Mouse (Mus musculus) cerebellum, adult 11 months (tissue): ENCODE measurements around the gene Sfxn2.

ENCODE experiments used
- DNase-seq: peaks from one replicate; pipeline ENCODE4 v3.0.0; 2022

Gene Sfxn2

DNA sequence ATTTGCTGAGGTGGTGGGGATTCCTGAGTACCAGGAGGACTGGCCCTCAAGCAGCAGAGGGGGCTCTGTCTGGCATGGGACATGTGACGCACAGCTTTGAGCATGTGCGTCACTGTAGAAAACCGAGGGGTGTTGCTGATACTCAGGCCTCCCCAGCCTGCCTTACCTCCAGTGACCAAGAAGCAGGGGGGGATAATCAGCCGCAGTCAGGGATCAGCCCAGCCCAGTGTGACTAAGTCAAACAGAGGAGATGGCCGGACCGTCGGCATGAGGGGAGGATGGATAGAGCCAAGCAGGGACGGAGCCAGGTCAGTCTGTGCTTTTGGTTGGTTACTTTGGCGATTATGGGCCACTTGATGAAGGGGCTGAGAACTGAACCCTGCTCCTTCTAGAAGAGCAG lies 58.5 kb downstream of the Sfxn2 start:
- no peak for DNase-seq

DNA sequence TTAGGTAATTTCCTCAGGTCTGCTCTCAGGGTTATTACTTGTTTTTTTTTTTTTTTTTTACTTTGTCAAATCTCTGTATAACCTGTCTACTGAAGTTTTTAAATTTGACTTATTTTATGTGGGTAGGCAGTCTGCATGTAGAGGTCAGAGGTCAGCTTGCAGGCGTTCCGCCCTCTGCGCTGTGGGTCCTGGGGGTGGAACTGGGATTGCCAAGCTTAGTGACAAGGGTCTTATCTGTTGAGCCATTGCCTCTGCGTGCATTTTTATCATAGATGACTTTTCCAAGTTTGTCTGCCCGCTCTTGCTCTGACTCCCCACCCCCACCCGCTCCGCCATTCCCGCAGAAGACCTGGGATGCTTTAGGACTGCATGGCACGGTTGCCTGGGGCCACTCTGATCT lies 62.6 kb downstream of the Sfxn2 start:
- DNase-seq: no peak

DNA sequence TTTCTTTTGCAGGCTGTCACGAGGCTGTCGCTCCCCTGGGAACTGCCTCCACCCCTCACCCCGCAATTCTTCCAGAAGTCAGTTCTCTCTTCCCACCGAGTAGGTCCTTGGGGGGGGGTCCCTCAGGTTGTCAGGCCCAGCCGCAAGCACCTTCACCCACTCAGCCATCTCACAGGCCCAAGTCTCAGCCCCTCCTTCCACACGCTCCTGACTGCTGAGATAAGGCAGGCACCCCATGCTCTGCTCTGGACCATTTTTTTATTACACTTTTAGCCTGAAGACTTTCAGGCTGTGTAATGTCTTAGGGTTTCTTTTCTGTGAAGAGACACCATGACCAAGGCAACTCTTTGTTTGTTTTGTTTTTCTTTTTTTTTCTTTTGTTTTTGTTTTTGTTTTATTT lies 64.4 kb downstream of the Sfxn2 start:
- no peak for DNase-seq

DNA sequence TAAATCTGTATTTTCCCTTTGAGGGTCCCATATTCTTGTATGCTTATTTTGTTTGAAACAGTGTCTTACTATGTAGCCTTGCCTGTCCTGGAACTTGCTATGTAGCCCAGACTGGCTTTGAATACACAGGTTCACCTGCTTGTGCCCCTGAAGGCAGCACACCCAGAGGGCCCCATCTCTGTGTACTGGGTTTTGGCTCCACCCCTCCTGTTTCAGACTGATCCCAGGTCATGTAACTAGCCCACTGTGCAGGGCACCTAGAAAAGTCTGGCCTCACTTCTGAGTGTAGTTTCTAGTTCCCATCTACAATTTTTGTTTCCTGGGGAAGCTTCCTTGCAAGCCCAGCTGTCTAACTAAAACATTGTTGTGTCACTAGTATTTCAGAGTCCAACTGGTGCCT lies 65.9 kb downstream of the Sfxn2 start:
- DNase-seq: no peak

DNA sequence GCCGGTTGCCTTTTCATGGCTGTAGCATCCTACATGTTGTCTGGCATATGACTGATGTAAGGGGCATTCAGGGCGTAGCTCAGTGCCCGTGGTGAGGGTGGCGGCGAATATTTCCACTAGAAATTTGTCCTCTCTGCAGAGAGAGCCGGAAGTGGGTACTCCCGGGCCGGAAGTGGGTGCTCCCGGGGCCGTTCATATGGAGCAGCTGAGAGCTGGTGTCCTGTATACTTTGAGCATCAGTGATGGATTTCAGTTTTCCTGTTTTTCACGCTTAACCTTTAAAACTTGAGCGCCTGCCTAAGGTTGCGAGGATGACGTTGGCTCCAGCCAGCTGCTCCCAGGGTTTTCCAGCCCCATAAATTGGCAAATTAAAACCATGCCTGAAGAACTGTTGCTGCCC lies 66.3 kb downstream of the Sfxn2 start:
- DNase-seq: no peak

DNA sequence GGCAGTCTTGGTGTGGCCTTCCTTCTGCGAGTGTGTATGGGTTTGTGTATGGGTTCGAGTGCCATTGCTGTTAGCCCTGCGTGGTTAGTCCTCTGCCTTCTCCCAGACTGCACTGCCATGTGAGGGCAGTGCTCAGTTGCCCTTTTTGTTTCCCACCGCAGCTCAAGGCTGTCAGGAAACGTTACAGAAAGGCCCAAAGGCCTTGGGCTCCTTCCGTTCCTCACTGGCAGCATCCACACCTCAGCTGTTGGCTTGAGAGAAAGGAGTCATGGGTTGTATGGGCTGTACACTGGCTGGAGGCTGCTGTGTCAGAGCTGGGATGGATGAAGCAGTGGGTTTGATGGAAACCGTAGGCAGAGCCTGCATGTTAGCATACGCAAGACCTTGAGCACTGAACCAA lies 67.6 kb downstream of the Sfxn2 start:
- no peak for DNase-seq

DNA sequence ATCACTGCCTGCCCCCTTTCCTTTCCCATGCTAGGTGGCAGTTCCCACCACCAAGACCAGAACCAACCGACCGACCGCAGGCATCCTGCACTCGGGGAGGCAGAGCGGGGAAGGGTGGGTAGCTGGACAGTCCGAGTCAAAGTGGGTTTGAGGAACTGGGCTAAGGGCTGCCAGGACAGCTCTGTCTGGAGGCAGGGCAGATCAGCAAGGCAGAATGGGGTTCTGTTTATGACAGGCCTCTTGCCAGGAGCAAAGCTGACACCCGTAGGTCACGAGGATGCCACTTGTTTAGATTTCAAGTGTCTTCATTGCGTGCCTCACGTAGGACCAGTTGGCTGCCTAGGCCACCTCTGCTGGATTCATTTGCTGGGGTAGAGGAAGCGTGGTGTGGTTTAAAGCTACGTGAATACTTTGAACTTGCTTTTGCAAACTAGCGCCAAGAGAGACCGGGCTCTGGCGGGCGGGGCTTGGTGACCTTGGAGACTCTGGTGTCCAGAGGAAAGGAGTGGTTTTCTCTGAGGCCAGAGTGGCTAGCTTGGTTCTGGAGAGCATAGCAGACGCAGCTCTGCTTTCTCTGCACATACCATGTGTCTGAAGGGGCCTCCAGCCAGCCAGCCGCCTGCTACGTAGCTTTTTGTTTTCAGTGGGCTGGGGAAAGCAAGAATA lies 68.4 kb downstream of the Sfxn2 start:
- no peak for DNase-seq

DNA sequence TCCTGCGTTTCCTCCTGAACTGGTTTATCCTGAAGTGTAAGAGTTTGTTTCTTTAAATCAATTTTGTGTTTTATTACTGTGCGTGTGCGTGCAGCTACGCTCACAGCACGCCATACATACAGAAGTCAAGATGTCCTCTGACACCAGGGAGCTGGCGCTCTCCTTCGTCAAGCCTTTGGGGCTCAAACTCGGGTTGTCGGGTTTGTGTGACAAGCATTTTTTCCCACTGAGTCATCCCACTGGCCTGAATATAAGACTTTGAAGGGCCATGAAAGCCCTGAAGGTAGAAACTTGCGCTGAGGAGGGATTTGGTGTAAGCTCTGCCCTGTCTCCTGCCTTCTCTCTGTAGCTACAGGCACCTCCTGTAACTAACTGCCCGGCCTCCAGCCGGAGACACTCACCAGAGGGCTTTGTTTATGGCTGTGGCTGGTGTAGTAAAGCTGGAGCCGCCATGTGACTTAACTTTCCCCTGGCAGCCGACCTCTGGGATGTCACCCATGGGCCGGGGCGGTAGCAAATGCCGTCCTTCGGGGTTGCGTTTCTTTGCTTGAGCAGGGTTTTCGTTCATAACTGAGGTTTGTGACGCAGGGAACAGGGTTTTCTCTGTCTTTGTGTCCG lies 69.1 kb downstream of the Sfxn2 start:
- no peak for DNase-seq

DNA sequence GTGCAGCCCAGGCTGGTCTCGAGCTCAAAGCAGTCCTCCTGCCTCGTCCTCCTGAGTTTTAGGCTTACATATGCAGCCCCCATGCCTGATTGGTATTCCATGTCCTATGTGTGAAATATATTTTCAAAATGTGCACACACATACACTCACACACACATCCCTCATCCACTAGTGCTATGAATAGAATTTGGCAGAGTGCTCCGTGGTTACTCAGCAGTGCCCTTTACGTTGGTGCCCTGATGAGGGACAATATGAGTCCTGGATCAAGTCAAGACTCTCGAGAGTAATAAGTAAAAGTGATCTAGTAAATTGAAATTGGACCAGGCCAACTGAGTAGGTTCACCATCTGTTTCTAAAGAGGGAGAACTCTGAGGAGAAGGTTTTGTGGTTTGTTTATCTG lies 70.1 kb downstream of the Sfxn2 start:
- no peak for DNase-seq

DNA sequence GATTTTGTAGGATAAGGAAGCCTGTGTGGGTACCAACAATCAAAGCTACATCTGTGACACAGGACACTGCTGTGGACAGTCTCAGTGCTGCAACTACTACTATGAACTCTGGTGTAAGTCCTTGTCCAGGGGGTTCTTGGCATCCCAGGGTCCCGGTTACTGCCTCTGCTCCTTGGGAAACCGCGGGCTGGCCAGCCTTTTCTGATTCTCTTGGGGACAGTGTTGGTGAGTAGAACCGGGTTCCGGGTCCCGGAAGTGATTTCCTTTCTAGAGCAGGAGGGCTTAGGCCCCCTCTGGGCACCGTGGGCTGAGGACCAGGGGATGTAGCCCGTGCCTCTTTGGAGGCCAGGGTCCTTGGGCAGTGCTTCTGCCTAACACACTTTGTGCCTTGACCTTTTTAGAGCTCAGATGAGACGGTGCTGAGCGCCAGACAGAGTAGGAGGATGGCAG lies 71.2 kb downstream of the Sfxn2 start:
- no peak for DNase-seq

DNA sequence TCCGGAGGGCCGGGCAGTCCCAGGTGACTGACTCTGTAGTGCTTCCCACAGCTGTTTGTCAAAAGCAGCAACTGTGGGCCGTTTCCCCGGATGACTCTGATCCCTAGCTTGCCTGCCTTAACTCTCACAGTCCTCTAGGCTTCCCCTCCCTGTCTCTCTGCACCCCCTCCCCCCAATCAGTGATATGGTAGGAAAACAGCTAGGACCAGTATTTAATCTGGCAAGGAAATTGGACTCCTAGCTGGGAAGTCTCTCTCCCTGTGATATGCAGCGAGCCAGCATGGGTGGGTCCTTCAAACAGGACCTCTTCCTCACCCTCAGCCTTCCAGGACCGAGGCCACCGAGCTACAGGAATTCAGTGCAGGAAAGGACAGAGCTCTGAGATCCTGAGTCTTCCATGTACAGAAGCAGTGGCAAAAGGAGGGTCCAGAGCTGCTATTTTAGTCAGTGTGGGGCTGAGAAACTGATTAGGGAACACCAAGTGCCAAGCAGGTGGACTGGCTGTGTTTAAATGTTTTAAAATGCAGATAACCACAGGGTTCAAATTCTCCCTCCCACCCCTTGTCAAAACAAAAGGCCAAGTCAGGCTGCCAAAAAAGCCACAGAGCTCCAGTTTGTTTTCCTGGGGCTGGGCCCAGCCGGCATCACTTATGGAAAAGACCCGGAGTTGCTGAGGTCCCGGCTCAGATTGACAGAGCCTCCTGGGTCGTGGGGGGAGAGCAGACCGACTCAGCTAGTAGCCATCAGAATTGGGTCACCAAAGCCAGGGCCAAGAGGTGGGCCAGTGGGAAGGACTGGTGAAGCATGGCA lies 71.8 kb downstream of the Sfxn2 start:
- no peak for DNase-seq

DNA sequence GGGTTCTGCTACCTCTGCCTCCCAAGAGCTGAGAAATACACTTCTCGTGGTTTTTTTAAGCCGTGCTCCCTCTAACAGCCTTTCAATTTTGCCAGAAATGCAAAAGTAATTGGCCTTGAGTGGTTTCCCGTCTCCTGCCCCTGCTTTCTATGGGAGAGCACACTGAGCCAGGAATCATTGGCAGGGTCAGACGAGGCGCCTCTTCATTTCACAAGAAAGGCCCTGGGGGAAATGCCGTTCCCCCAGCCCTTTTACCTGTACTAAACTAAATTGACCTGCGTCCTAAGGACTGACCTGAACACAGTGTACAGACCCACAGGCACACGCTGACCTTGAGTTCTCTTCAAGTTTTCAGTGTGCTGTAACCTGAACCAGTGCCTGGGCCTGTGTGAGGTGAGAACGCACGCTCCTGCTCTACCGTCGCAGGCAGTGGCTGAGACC lies 72.9 kb downstream of the Sfxn2 start:
- DNase-seq: no peak

DNA sequence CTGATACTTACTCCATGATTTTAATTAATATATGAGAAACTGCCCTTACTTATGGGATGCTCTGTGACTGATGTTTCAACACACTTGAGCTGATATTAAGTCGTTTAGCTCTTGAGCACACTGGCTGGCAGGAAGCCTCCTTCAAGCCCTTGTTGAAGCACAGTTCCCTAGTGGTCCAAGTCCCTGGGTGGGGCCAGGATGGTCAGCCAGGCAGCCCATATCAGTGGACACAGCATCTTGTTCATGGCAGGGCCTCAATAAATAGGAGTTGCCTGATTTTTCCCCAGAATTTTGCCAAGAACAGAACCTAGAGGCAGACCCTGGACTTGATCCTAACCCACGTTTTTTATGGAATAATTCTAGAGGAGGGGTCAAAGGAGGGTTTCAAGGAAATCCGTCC lies 74.1 kb downstream of the Sfxn2 start:
- no peak for DNase-seq
